Mouse (Mus musculus) stomach, postnatal 0 days (tissue): ENCODE measurements around the gene Snx9.

ENCODE experiments used
- CTCF ChIP-seq: IDR thresholded peaks from 2 replicates; pipeline ENCODE4 v1.5.1; 2016; ENCODE audit warnings: antibody characterized with exemption, low read depth, mild to moderate bottlenecking, moderate library complexity
- EP300 ChIP-seq: optimal IDR thresholded peaks from 2 replicates; pipeline ENCODE3; 2016; ENCODE audit warnings: antibody characterized with exemption

DNA sequence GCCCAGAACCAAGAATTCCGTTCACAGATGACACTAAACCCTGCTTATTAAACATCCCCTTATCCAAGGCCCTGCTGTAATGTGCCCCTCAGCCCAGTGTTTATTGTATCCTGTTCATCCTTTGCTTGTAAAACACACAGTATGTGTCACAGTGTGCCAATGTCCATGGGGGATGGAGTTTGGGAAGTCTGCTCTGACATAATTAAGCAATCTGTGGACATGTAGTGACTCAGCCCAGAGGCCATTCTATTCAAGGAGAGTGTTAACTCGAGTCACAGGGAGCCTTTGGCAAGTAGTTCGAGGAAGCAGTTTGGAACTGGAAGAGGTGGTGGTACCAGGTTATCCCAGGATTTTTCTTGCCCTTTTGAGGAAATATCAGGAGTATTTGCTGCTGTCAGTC is 116.0 kb downstream of the Snx9 start:
- TF ChIP-seq CTCF (no peak), EP300 (no peak)
